Mouse (Mus musculus) monocyte, adult 5-6 weeks (primary cell): Measurements from ENCODE around the gene Itgal. TPM values are rescaled to one million over a fixed set of nuclear protein-coding genes. Genes with fewer than 3 reads are reported as not detected.
"Not testable (repeated sequence)": the region's sequence is repeated elsewhere in the genome, so short reads cannot be mapped to it uniquely, and the experiment has no call there.

Source experiments
- ATAC-seq: fragments of 153-309, 156-312 bp; replicated peaks from 2 replicates; pipeline ENCODE4 v1.8.0; 2017; ENCODE audit warnings: mild to moderate bottlenecking; ENCODE audit not compliant: low TSS enrichment, insufficient number of reproducible peaks, severe bottlenecking, poor library complexity, low FRiP score
- total RNA-seq: library from RNA; stranded (forward); fragments of 200-1000, 200-491, 200-594 nt; gene quantifications from 3 replicates; pipeline ENCODE4 v1.2.3, GENCODE M21; 2017

Gene Itgal
- total RNA-seq, 1 experiment from 2014 or later, result 322 TPM

DNA sequence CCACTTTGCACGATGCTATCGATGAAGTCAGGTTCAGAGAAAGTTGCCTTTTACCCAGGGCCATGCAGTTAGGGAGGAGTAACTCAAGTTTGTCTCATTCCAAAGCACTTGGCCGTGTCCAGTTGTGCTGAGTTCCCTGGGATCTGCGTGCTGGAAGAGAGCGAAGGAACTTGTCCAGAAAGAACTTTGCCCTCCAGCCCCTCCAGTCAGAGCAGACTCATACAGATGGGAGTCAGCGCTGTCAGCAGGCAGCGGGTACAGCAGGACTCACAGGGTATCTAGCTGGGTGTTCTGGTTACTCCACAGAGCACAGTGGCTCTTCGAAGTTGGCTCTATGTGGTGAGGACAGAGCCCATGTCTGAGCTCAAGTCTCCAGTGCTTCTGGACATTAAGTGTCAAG, 29.5 kb downstream of the Itgal start:
- no peak for ATAC-seq

DNA sequence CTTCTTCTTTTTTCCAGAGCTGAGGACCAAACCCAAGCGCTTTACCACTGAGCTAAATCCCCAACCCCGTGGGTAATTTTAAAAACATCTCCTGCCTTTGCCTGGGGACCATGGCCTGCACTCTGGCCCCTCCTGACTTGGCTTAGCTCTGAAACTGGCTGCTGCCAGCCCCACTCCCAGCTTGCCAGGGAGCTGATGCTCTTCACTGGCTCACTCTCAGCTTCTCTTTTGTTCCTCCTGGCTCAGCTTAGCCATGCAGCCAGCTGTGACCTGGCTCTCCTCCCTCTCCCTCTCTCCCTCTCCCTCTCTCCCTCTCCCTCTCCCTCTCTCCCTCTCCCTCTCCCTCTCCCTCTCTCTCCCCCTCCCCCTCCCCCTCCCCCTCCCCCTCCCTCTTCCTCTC, 30.6 kb downstream of the Itgal start:
- no peak for ATAC-seq

DNA sequence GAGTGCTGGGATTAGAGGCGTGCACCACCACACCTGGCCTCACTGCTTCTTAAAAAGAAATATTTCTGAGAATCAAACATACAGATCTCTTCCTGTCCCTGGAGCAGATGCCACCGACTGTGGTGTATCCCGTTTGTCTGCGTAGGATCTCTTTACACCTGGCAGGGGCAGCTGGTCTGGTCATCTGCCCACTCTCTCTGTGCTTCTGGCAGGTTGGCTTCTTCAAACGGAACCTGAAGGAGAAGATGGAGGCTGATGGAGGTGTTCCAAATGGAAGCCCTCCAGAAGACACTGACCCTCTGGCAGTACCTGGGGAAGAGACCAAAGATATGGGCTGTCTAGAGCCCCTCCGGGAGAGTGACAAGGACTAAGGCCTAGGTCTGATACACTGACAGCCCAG, 37.2 kb downstream of the Itgal start:
- ATAC-seq, result no peak

DNA sequence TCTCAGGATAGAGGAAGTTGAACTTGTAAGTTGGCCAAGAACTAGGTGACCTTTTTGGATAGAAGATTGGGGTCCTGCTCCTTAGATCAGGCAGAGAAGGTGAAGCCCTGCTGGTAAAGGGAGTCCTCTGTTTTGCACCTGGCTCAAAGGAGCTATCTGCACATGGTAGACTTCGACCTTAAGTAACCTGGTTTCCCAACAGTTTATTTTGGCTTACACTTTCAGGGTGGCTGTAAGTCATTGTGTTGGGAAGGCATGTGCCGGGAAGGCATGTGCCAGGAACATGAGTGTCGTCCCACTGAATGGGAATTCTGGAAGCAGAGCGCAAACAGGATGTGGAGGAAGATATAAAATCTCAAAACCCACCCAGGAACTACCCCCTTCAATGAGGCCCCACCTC, 39.5 kb downstream of the Itgal start:
- ATAC-seq, result no peak

GRCm38 (mm10) chr7:127337636-127338035, 41.6 kb downstream of the Itgal start:
- no peak for ATAC-seq

- ATAC-seq, result no peak
These were observed 45.3 kb downstream of the Itgal start for GRCm38 (mm10) chr7:127341356-127341755.

- not testable (repeated sequence) for ATAC-seq
These were observed 45.8 kb downstream of the Itgal start for GRCm38 (mm10) chr7:127341861-127342260.

DNA sequence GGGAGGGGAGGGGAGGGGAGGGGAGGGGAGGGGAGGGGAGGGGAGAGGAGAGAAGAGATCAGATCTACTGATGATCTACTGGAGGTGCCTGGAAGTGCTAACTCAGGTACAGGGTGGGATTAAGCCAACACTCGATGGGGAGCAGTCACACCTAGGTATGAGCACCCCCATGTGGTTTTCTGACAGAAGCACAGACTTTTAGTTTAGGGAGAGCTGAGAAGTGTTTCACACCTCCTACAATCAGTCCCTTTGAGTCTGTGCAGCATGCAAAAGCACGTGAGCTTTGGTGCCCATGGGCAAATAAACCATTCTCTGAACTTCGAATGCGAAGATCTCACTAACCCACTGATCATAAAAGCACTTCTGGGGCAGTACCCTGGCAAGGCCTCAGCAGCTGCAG, 46.3 kb downstream of the Itgal start:
- no peak for ATAC-seq

- ATAC-seq, result no peak
These were observed 46.8 kb downstream of the Itgal start for GRCm38 (mm10) chr7:127342888-127343287.

DNA sequence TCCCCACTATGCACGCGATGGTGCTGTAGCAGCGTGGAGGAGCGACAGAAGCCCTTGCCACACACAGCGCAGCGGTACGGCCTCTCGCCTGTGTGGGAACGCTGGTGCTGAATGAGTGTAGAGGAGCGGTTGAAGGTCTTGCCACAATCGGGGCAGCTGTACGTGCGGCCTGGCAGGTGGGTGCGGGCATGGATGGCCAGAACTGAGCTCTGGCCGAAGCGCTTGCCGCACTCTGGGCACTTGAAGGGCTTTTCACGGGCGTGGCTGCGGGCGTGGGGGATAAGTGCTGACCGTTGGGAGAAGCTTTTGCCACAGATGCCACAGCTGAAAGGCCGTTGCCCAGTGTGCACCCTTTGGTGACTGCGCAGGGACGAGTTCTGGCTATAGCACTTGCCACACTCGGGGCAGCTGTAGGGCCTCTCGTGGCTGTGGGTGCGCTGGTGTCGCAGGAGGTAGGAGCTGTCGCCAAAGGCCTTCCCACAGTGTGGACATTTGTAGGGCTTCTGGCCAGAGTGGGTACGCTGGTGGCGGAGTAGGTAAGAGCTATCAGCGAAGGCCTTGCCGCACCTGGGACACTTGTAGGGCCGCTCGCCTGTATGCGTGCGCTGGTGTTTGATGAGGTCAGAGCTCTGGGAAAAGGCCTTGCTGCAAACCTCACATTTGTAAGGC, 47.4 kb downstream of the Itgal start:
- ATAC-seq, result no peak

- ATAC-seq, result no peak
These were observed 48.3 kb downstream of the Itgal start for GRCm38 (mm10) chr7:127344371-127344770.

- peak; percentile 18; the same call in 1 of the 2 replicates for ATAC-seq
These were observed 49.0 kb downstream of the Itgal start for GRCm38 (mm10) chr7:127345092-127345491.

DNA sequence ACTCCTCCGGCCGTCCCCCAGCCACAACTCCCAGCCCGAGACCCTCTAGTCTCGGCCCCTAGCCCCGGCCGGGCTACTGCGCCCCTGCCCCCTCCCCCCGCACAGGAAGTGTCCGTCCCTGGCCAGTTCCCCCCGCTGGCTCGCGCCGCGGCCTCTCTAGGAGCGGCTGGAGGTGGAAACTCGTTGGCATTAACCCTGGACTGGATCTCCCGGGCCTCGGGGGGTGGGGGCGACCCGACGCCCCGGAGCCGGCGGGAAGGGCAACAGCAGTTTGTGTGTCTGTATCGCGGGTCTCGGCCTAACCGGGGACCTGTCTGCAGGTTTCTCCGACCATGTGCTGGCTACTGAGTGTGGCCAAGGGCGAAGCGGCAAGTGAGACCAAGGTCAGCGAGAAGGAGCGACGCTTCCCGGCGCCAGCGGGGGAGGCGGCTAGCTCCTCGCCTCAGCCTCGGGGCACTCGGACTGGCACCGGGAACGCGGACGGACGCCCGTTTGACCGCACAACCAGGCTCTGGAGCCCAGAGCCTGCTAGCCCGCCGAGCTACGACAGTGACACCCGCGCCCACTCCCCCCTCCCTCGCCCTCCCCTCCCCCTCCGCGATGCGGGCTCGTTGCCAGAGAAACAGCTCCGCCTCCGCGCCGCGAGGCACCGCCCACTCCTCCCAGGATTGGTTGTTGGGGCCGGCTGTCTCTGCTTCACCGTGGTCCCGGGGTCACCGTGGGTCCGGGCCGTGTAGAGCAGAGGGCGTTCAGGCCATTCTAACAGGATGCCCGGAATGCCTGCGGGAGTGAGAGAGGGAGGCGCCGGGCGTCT, 49.7 kb downstream of the Itgal start, which contains the start of gene Zfp768:
Zfp768 (minus strand) TSS at position 78 of the 814 bp plus-strand sequence.
- ATAC-seq, result peak; percentile 78

DNA sequence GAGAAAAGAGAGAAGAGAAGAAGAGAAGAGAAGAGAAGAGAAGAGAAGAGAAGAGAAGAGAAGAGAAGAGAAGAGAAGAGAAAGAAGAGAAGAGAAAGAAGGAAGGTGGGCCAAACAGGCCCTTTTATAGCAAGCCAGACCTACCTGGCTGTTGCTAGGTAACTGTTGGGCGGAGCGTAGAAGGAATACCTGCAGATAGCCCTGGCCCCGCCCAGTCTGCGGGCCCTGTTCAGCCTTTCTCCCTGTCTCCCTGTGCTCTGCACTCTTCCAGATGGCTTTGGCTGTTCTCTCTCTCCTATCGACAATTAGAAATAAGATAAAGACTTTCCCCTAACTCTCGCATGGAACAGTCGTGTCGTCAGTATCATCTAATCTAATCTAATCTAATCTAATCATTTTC, 50.6 kb downstream of the Itgal start:
- no peak for ATAC-seq

DNA sequence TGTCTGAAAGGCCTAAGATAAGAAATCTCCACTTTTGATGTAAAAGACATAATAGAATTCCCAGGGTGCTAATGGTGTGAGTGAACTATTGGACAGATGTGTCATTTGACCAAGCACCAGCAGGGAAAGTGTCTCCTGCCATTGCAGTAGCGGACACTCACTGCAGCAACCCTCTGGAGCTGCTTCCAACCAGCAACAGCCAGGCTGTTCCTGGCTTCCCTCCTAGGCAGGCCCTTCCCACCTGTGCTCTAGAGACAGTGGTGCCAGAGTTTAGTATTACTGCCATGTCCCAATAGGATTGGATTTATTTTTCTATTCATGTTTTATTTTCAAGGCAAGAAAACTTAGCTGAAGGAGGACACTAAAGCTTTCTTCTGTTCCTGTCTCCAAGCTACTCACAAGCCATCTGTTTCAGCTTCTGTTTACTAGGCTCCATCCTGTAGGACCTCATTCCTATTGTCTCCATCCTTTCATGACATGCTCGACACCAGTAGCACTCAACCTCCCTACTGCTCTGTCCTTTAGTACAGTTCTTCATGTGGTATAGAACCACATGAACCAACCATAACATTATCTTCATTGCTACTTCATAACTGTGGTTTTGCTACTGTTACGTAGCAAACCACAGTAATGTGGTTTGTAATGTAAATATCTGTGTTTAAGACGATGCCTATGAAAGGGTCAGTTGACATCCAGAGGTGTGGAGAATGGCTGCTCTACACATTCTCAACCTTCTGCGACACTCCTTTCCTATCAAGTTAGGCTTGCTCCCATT, 55.4 kb downstream of the Itgal start:
- no peak for ATAC-seq

DNA sequence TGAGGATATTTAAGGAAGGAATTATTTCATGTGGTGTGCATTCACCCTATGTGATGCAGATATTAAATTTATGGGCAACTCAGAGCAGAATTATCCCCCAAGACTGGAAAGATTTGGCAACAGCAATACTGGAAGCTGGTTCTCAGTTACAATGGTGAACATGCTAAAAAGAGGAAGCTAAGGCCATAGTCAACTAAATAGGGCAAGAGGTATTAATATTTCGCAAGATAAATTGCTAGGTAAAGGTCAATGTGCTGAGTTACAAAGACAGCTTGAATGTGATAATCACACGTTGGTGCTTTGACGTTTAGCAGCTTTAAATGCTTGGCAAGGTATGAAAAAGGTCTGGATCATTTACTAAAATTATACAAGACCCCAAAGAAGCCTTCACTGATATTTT, 59.7 kb downstream of the Itgal start:
- ATAC-seq, result peak; percentile 83

DNA sequence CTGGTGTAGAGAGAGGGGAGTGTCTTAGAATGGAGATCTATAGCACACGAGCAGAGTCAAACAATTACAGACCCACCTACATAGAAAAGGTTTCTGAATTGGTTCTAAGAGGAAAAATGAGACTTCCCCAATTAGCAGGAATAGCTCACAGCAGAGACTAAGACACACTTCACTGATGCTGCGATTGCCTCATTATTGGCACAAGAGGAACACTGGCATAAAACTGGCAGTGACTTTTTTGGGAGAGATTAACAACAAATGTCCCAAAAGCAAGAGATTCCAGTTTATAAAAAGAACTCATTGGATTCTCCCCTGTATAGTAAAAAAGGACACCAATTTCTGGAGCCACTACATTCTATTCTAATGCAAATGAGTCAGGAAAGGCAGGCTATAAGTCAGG, 61.8 kb downstream of the Itgal start:
- ATAC-seq, result no peak

- ATAC-seq, result no peak
These were observed 62.4 kb downstream of the Itgal start for GRCm38 (mm10) chr7:127358472-127358871.

- no peak for ATAC-seq
These were observed 64.2 kb downstream of the Itgal start for GRCm38 (mm10) chr7:127360265-127360664.
